Mouse (Mus musculus) right cerebral cortex, postnatal 25 days (tissue): ENCODE data around the gene Supt3.

Experiments
- DNase-seq: peaks from one replicate; pipeline ENCODE4 v3.0.0; 2022

The Supt3 gene

GRCm38 (mm10) chr17:45058566-45059363, 281.8 kb downstream of the Supt3 start:
- no peak for DNase-seq

DNA sequence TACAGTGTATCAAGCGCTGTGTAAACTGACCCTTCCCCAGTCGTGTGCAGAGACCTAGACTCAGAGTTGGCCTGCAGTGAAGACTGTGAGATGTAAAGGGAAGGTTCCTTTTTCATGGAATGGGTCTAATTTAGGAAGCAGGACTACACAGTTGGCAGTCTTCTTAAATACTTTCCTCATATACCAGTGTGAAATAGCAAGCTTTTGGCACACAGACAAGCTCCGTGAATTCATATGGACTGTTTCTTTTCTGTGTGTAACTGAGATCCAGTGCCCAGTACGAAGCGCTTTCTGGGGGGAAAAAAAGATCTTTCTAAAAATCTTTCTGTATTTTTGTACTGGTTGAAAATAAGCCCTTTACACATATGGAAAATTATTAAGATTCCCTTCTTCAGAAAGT, 286.8 kb downstream of the Supt3 start:
- no peak for DNase-seq

GRCm38 (mm10) chr17:45065465-45065864, 288.5 kb downstream of the Supt3 start:
- no peak for DNase-seq

DNA sequence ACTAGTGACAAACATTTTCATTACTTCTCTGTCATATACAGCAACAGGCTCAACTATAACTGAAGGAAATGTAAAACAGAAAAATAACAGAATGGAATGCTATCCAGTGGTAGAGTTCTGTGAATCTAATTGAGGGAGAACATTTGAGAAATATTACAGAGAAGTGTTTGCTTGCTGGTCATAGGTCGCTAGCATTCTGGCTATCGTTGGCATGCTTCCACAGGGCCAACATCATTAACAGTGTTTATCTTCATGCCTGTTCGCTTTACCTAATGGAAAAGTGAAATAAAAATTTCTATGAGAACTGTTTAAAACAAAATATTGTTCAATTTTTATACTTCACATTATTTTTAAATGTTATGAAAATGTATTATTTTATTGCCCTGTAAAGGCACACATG, 290.5 kb downstream of the Supt3 start:
- no peak for DNase-seq

DNA sequence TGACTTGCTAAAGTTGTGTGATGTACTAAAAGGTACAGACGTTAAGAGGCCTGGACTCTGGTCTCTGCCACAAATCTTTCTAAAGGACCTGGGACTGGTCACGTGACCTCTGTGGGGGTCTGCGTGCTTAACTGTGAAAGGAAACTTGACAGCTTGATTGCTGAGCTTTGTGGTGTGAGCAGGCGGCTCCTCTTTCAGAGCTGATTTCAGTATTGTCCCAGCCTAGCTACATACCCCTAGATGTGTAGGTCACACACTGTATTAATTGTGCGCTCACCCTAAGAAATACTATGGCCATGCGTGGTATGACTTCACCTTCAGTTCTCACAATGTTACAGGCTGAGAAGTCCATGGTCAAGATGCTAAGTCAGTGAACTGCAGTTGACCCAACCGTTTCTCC, 291.4 kb downstream of the Supt3 start:
- DNase-seq: no peak

DNA sequence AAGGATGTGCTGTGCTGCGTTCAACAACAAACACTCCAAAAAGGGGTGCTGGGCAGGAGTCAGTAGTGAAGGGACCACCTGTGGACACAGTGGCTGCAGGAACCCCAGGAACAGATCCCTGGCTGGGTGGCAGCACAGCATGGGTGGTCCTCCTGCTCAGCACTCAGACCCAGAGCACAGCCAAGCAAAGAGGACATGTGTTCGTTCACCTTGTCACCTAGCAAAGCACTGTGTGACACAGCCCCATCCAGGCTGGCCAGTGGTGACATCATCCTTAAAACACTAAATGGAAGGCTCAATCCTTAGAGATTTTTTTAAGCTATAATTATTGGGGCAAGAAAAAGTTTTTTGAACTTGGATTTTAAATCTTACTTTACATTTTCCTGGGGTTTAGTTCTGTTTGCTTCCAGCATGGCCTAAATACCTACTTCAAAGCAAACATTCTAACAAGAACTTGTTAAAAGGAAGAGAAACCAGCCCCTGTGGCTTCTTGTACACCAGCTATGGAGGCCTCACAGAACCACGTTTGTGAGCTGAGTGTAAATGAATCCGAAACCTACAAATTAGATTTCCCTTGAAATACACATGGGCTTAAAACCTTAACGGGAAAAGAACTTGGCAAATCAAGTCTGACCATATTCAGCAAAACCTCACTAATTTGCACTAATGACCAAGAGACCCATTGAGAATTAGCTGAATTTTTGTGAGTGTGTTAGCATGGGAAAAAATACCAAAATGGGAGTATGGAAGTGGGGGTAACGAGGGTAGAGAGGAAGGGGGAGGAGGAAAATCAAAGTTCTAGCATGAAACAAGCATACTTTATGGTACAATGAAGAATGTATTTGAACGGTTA, 295.8 kb downstream of the Supt3 start:
- no peak for DNase-seq

GRCm38 (mm10) chr17:45073348-45073634, 296.3 kb downstream of the Supt3 start:
- no peak for DNase-seq

DNA sequence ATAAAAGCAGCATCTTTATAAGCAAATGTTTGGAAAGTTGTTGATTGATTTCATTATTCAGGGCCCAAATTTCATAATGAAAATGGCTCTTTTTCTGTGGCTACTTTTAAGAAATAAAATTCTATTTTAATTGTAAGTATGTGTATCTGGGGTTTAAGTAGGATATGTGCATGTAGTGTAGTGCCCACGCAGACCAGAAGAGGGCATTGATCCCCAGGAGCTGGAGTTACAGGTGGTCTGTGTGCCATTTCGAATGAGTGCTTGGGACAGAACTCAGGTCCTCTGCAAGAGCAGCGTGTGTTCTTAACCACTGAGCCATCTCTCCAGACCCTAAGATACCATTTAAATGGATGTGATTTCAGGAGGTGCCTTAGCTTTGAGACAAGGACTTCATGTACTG, 296.8 kb downstream of the Supt3 start:
- no peak for DNase-seq

DNA sequence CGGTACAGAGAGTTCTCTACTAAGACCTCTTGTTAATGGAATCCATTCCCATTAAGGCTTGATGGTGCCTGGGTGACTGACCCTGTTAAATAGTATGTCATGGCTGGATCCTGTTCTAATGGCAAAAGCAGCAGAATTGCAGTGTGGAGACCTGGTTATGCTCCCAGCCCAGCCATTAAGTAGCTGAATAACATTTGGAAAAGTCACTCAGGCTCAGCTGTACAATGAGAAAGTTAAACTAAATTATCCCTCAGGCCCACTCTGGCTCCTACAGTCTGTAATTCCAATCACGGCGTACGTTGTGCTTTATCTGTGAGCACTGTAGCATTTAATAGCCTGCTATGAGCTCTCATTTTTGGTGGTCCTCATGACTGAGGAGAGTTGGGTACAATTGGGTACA, 300.0 kb downstream of the Supt3 start:
- DNase-seq: no peak

DNA sequence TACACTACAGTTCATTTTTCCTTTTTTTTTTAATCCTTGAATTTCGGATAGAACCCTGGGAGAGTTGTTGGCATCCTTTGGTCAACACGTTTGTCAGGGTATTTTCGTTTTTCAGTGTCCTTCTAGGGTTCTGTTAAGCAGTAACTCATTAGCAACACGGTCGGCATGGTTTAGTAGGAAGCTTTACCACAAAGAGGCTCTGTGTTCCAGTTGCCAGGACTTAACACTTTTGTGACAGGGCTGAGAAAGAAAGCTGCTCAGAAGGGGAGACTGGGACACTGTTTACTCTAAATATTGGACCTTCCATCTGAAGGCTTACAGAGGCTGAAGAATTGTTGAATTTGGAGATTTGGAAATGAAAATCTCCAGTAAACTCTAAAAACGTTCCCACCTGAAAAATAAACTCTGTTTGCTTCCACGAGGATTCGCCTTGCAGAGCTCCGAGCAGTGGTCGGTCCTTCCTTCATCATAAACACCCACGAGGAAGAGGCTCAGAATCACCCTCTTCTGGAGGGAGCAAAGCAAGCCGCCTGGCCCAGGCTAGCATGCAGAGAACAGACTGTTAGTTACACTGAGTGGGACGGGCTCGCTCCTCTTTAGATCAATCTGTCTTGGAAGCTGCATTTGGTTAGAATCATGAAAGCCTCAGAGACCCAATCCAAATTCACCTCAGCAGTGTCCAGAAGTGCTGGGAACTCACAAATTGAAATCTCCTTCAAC, 301.1 kb downstream of the Supt3 start:
- DNase-seq: no peak

- no peak for DNase-seq
Observed at GRCm38 (mm10) chr17:45081521-45081920, 304.6 kb downstream of the Supt3 start.

- DNase-seq: no peak
Observed at GRCm38 (mm10) chr17:45081955-45082475, 305.1 kb downstream of the Supt3 start.

- no peak for DNase-seq
Observed at GRCm38 (mm10) chr17:45086361-45086760, 309.4 kb downstream of the Supt3 start.

- no peak for DNase-seq
Observed at GRCm38 (mm10) chr17:45087022-45087421, 310.1 kb downstream of the Supt3 start.

- DNase-seq: no peak
Observed at GRCm38 (mm10) chr17:45101064-45101463, 324.1 kb downstream of the Supt3 start.

- no peak for DNase-seq
Observed at GRCm38 (mm10) chr17:45115386-45115785, 338.4 kb downstream of the Supt3 start.

DNA sequence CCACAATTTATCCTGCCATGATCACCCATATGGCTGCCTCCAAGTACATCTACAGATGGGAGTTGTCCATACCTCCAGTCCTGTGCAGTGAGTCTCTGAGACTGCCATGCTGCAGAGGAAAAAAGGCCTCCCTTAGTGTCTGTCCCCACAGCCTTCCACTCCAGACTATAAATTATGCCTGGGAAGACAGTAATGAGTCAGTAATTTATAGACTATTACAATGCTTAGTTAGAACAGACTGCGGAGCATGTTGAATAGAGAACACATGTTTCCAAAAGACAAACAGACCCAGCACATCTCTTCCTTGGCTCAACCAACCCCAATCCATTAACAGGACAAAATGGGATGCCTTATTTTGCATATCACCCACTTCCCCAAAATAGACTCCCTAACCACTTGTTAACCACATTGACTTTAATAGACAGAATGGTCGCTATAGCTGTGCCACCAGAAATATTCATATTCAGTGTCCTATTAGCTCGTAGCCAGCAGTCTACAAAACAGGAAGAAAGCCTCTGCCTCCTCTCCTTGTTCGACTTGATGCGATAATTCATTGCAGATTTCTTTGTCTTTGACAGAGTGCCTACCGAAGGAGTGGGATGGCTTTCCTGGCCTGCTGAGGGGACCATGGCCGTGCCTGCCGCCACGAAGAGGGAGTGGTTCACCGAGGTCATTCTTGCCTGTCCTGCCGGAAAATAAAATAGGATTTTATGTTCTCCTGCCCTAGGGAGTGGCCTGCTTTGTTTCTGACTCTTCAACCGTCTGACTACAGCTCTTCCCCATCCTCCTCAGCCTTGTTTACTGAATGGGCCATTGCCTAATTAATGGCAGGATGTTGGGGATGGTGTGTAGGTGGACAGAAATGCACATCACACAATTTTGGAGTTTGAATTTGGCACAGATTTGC, 341.9 kb downstream of the Supt3 start:
- no peak for DNase-seq

DNA sequence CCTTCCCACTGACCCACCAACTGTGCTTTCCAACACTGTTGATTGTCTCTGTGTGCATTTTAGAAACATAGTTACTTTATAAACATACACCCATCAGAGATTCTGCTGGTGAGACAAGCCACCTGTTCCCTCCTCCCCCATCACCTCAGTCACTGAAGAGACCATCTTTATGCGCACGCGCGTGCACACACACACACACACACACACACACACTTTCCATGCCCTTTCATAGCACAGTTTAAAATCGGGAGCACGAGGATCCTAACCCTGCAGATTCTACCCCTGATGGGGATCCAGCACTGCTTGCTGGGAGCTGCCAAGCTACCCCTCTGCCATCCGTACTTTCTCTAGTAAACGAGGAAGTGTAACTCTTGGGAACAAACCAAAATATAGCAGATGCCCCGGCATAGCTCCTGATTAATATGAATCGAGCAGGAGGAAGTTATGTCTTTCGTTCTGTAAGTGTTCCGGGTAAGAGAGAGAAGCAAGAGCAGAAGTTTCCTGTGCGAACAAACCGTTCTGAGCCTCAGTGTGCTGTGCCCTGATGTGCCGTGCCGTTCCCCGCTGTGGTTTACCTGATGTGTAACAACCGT, 342.8 kb downstream of the Supt3 start:
- DNase-seq: peak; percentile 11

DNA sequence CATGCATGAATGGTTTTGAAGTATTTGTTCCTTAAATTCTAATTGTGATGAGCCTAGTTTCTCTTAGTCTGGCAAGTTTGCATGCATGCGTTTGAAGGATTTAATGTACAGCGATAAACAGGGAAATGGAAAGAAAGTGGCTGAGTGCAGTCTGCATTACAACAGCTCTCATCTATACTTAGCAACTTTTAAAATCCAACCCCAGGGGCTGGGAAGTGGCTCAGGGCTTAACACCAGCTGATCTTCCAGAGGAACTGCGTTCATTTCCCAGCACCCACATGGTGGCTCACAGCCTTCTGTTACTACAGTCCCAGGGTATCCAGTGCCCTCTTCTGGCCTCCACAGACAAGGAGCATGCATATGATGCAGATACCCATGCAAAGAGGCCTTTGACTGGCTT, 346.9 kb downstream of the Supt3 start:
- DNase-seq: no peak

GRCm38 (mm10) chr17:45128611-45129010, 351.7 kb downstream of the Supt3 start:
- no peak for DNase-seq

- DNase-seq: no peak
Observed at GRCm38 (mm10) chr17:45133501-45134400, 356.8 kb downstream of the Supt3 start.
